Mouse (Mus musculus) layer of hippocampus, adult 2 months (tissue): ENCODE results near the gene Apela. TPM values are rescaled to one million over a fixed set of nuclear protein-coding genes. Genes with fewer than 3 reads are reported as not detected.

Experiments
- DNase-seq, 2 experiments: peaks; one replicate each; pipeline ENCODE4 v3.0.0; 2022; ENCODE audit warnings: low spot score in 2 of 2
- H3K27ac ChIP-seq: fragments of 200-600 bp; 2 replicates; pipeline ENCODE4 v1.8.1; 2022
- H3K4me3 ChIP-seq: fragments of 200-600 bp; 2 replicates; pipeline ENCODE4 v1.8.1; 2022; ENCODE audit warnings: mild to moderate bottlenecking
- CTCF ChIP-seq: fragments of 200-600 bp; conservative IDR thresholded peaks from 2 replicates; pipeline ENCODE4 v1.8.1; 2022; ENCODE audit warnings: antibody characterized with exemption, mild to moderate bottlenecking, moderate library complexity
- total RNA-seq, 2 experiments: library from RNA; stranded (reverse); gene quantifications; 2 replicates each; pipeline ENCODE4 v1.2.3; 2021

The Apela gene
- total RNA-seq, 2 experiments from 2014 or later, result 0.91 TPM; not detected in 1

GRCm38 (mm10) chr8:64987731-64988130, 49.4 kb downstream of the Apela start, which contains the start of gene Trim75:
Gene Trim75 (minus strand): TSS chr8:64987831.
- DNase-seq, result no peak
- no peak within 1 kb of the TSS for H3K27ac ChIP-seq

GRCm38 (mm10) chr8:64983150-64983897, 53.8 kb downstream of the Apela start:
- H3K27ac ChIP-seq, result no peak overlapping the region
- H3K4me3 ChIP-seq, result no peak overlapping the region
- no peak for TF ChIP-seq CTCF
- DNase-seq, result no peak

More at GRCm38 (mm10) chr8:64987731-64988130, 49.4 kb downstream of the Apela start, which contains the start of gene Trim75:
- H3K4me3 ChIP-seq, result no peak within 1 kb of the TSS
- no peak for TF ChIP-seq CTCF

Other genes with a start within 250 kb of the Apela start
- gene Klhl2, start 187.3 kb downstream of the Apela start, total RNA-seq, result 100 to 1,000 TPM; 303 to 323 TPM
- 10 to 100 TPM; 19.8 to 24.4 TPM for gene Tmem192, start 90.2 kb downstream of the Apela start, total RNA-seq
- not detected for gene Trim75, start 49.5 kb downstream of the Apela start, total RNA-seq
- not detected for gene Trim61, start 18.8 kb downstream of the Apela start, total RNA-seq
- gene Trim60, start 18.8 kb downstream of the Apela start, total RNA-seq, result not detected
- not detected for gene Gm10663, start 37.7 kb upstream of the Apela start, total RNA-seq
- not detected for gene BC030870, start 92.2 kb upstream of the Apela start, total RNA-seq